Mouse (Mus musculus) liver, embryonic 15.5 days (tissue): ENCODE results near the gene Fam78b. TPM values are rescaled to one million over a fixed set of nuclear protein-coding genes. Genes with fewer than 3 reads are reported as not detected.

Source experiments
- ATAC-seq: fragments of 200-750 bp; cut with Nextera tagmentation; 2 replicates; pipeline ENCODE4 v1.8.0; 2017; ENCODE audit warnings: moderate number of reproducible peaks, mild to moderate bottlenecking, moderate library complexity; ENCODE audit not compliant: insufficient read depth
- H3K27ac ChIP-seq: fragments of 300-500 bp; sonication (generic); replicated peaks from 2 replicates; pipeline ENCODE4 v1.5.1; 2015; ENCODE audit warnings: mild to moderate bottlenecking, inconsistent platforms
- H3K27me3 ChIP-seq: fragments of 300-500 bp; sonication (generic); 2 replicates; pipeline ENCODE4 v1.6.1; 2015; ENCODE audit warnings: mild to moderate bottlenecking, inconsistent platforms
- H3K36me3 ChIP-seq: fragments of 300-500 bp; sonication (generic); replicated peaks from 2 replicates; pipeline ENCODE4 v1.6.1; 2015; ENCODE audit warnings: moderate library complexity, mild to moderate bottlenecking, inconsistent platforms
- H3K4me1 ChIP-seq: fragments of 300-500 bp; sonication (generic); replicated peaks from 2 replicates; pipeline ENCODE4 v1.6.1; 2015; ENCODE audit warnings: inconsistent platforms
- H3K4me2 ChIP-seq: fragments of 300-500 bp; sonication (generic); 2 replicates; pipeline ENCODE4 v1.6.1; 2015; ENCODE audit warnings: moderate library complexity, mild to moderate bottlenecking, inconsistent platforms
- H3K4me3 ChIP-seq: fragments of 300-500 bp; sonication (generic); replicated peaks from 2 replicates; pipeline ENCODE4 v1.5.1; 2015; ENCODE audit warnings: mild to moderate bottlenecking, inconsistent platforms
- H3K9ac ChIP-seq: fragments of 300-500 bp; sonication (generic); 2 replicates; pipeline ENCODE4 v1.6.1; 2015; ENCODE audit warnings: moderate library complexity, mild to moderate bottlenecking, inconsistent platforms
- H3K9me3 ChIP-seq: fragments of 300-500 bp; sonication (generic); replicated peaks from 2 replicates; pipeline ENCODE4 v1.6.1; 2016; ENCODE audit warnings: inconsistent platforms
- WGBS: fragments of 180-500 bp; shearing (Covaris S2); methylation state at CpG from one replicate; pipeline ENCODE4 v1.1.7; 2015; ENCODE audit warnings: mixed read lengths; ENCODE audit not compliant: insufficient replicate concordance; 5-methylcytosine and 5-hydroxymethylcytosine counted together
- polyA plus RNA-seq: library from polyadenylated mRNA; unstranded; fragments of >200 nt; fragmentation: Nextera tagmentation; extraction: Ambion mirVana; gene quantifications from 2 replicates; pipeline ENCODE4 v1.2.1, GENCODE M21; 2015

Gene Fam78b
- polyA plus RNA-seq, 1 experiment from 2014 or later = 0.08 TPM

GRCm38 (mm10) chr1:167032046-167032648, 30.9 kb downstream of the Fam78b start:
- Histone ChIP-seq H3K9me3 (no peaks in the 10 kb centered on the region), H3K27me3 (no peaks in the 10 kb centered on the region), H3K27ac (no peak overlapping the region), H3K4me1 (no peaks in the 10 kb centered on the region), H3K9ac (no peak overlapping the region), H3K4me3 (no peak overlapping the region), H3K36me3 (no peaks in the 10 kb centered on the region), H3K4me2 (no peak overlapping the region)
- no peak for ATAC-seq
- 67% methylated on average over 13 of the region's 13 CpGs for WGBS

GRCm38 (mm10) chr1:167034435-167034834, 33.2 kb downstream of the Fam78b start:
- no peak overlapping the region for H3K9ac ChIP-seq
- no peaks in the 10 kb centered on the region for H3K4me1 ChIP-seq
- H3K4me3 ChIP-seq = no peak overlapping the region
- no peaks in the 10 kb centered on the region for H3K36me3 ChIP-seq
- no peak for ATAC-seq
- H3K9me3 ChIP-seq = no peaks in the 10 kb centered on the region
- H3K27ac ChIP-seq = no peak overlapping the region
- H3K4me2 ChIP-seq = no peak overlapping the region
- no peaks in the 10 kb centered on the region for H3K27me3 ChIP-seq
- 34% methylated on average over 1 of the region's 1 CpGs for WGBS

GRCm38 (mm10) chr1:167042558-167042957, 41.3 kb downstream of the Fam78b start:
- WGBS = 57% methylated on average over 6 of the region's 6 CpGs

GRCm38 (mm10) chr1:167046169-167046927, 45.1 kb downstream of the Fam78b start:
- Histone ChIP-seq H3K4me3 (no peak overlapping the region), H3K4me1 (no peaks in the 10 kb centered on the region), H3K27me3 (no peaks in the 10 kb centered on the region), H3K36me3 (no peaks in the 10 kb centered on the region), H3K9me3 (no peaks in the 10 kb centered on the region), H3K9ac (no peak overlapping the region), H3K27ac (no peak overlapping the region), H3K4me2 (no peak overlapping the region)
- ATAC-seq = no peak
- WGBS = 48% methylated on average over 10 of the region's 10 CpGs

More at GRCm38 (mm10) chr1:167042558-167042957, 41.3 kb downstream of the Fam78b start:
- Histone ChIP-seq H3K27me3 (no peaks in the 10 kb centered on the region), H3K27ac (no peak overlapping the region), H3K9ac (no peak overlapping the region), H3K9me3 (no peaks in the 10 kb centered on the region), H3K36me3 (no peaks in the 10 kb centered on the region), H3K4me2 (no peak overlapping the region), H3K4me3 (no peak overlapping the region), H3K4me1 (no peaks in the 10 kb centered on the region)
- ATAC-seq = no peak

DNA sequence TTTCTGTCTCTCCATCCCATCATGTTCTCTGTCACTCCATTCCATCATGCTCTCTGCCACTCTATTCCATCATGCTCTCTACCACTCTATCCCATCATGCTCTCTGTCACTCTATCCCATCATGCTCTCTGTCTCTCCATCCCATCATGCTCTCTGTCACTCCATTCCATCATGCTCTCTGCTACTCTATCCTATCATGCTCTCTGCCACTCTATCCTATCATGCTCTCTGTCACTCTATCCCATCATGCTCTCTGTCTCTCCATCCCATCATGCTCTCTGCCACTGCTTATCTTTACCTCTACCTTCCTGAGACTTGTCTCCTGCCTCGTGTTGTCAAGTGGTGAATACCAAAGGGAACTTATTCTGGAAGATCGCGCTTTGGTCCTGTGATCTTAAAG, 49.6 kb downstream of the Fam78b start:
- no peak overlapping the region for H3K27ac ChIP-seq
- no peaks in the 10 kb centered on the region for H3K4me1 ChIP-seq
- WGBS = 61% methylated on average over 3 of the region's 3 CpGs
- no peaks in the 10 kb centered on the region for H3K27me3 ChIP-seq
- no peak overlapping the region for H3K4me3 ChIP-seq
- no peaks in the 10 kb centered on the region for H3K36me3 ChIP-seq
- ATAC-seq = no peak
- no peak overlapping the region for H3K9ac ChIP-seq
- H3K9me3 ChIP-seq = no peaks in the 10 kb centered on the region
- no peak overlapping the region for H3K4me2 ChIP-seq

- ATAC-seq = no peak
- 57% methylated on average over 7 of the region's 7 CpGs for WGBS
- no peak overlapping the region for H3K27ac ChIP-seq
Observed at GRCm38 (mm10) chr1:167054029-167054428, 52.8 kb downstream of the Fam78b start.

GRCm38 (mm10) chr1:167057543-167057942, 56.3 kb downstream of the Fam78b start:
- no peak overlapping the region for H3K9ac ChIP-seq
- WGBS = 52% methylated on average over 5 of the region's 5 CpGs
- no peaks in the 10 kb centered on the region for H3K9me3 ChIP-seq
- no peak overlapping the region for H3K4me2 ChIP-seq
- no peaks in the 10 kb centered on the region for H3K27me3 ChIP-seq
- no peak for ATAC-seq
- no peak overlapping the region for H3K4me3 ChIP-seq
- no peaks in the 10 kb centered on the region for H3K4me1 ChIP-seq
- no peaks in the 10 kb centered on the region for H3K36me3 ChIP-seq
- no peak overlapping the region for H3K27ac ChIP-seq

More at GRCm38 (mm10) chr1:167054029-167054428, 52.8 kb downstream of the Fam78b start:
- Histone ChIP-seq H3K27me3 (no peaks in the 10 kb centered on the region), H3K36me3 (no peaks in the 10 kb centered on the region), H3K9ac (no peak overlapping the region), H3K4me3 (no peak overlapping the region), H3K9me3 (no peaks in the 10 kb centered on the region), H3K4me2 (no peak overlapping the region), H3K4me1 (no peaks in the 10 kb centered on the region)

DNA sequence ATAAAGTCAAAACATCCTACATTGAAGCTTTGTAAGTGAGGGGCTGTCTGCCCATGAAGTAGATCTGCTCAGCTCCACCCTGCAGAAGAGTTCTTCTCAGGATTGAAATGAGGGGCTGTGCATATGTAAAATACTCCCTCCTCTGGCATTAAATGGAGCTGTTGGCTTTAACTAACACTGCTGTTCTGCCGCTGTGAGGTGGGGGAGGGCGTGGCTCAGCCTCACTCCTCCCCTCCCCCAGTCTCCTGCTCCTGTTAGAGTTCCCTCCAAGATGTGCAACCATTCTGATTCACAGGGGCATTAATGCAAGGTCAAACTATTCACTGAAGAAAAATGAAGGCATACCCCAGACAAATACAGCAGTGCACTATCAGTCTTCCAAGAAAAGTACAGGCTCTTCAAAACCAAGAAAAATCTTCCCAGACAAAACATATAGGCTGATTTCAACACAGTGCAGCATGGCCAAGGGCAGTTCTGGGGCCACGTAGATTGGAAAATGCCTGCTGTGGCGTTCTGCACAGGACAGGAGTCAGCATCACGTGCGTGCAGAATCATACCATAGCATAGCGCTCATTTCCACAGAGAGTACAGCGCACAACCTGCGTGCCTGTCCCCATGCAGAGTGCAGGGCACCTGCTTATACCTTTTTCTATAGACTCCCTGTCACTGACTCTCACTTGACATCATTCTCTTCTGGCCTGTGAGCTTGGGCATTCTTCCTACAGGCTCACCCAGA, 58.5 kb downstream of the Fam78b start:
- no peak for ATAC-seq
- no peaks in the 10 kb centered on the region for H3K36me3 ChIP-seq
- H3K27ac ChIP-seq = no peak overlapping the region
- no peaks in the 10 kb centered on the region for H3K27me3 ChIP-seq
- H3K4me3 ChIP-seq = no peak overlapping the region
- H3K9ac ChIP-seq = no peak overlapping the region
- WGBS = 53% methylated on average over 9 of the region's 9 CpGs
- no peaks in the 10 kb centered on the region for H3K9me3 ChIP-seq
- no peaks in the 10 kb centered on the region for H3K4me1 ChIP-seq
- H3K4me2 ChIP-seq = no peak overlapping the region

- 36% methylated on average over 4 of the region's 4 CpGs for WGBS
- H3K9me3 ChIP-seq = no peaks in the 10 kb centered on the region
Observed at GRCm38 (mm10) chr1:167063971-167064370, 62.8 kb downstream of the Fam78b start.

DNA sequence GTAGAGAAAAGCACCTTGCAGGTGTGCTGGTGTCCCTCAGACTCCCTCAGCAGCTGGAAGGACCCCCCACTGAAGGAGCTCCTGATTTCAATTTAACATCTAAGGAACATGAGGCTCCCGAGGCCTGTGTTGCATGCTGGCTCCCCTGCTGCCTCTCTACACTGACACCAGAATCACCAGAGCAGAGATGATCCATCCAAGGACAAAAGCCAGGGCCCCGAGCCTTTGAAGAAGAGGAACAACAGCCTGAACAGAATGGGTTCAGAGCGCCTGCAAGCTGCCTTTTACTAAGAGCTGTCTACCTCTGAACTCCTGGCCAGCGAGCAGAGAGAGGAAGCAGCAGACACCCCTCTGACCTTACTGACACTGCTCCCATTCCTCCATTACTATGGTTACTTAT, 64.3 kb downstream of the Fam78b start:
- 36% methylated on average over 4 of the region's 4 CpGs for WGBS
- Histone ChIP-seq H3K27ac (no peak overlapping the region), H3K4me3 (no peak overlapping the region), H3K9ac (no peak overlapping the region), H3K9me3 (no peaks in the 10 kb centered on the region), H3K4me1 (no peaks in the 10 kb centered on the region), H3K36me3 (no peaks in the 10 kb centered on the region), H3K4me2 (no peak overlapping the region), H3K27me3 (no peaks in the 10 kb centered on the region)
- no peak for ATAC-seq

More at GRCm38 (mm10) chr1:167063971-167064370, 62.8 kb downstream of the Fam78b start:
- Histone ChIP-seq H3K4me2 (no peak overlapping the region), H3K27me3 (no peaks in the 10 kb centered on the region), H3K4me3 (no peak overlapping the region), H3K4me1 (no peaks in the 10 kb centered on the region), H3K9ac (no peak overlapping the region), H3K27ac (no peak overlapping the region), H3K36me3 (no peaks in the 10 kb centered on the region)
- ATAC-seq = no peak

DNA sequence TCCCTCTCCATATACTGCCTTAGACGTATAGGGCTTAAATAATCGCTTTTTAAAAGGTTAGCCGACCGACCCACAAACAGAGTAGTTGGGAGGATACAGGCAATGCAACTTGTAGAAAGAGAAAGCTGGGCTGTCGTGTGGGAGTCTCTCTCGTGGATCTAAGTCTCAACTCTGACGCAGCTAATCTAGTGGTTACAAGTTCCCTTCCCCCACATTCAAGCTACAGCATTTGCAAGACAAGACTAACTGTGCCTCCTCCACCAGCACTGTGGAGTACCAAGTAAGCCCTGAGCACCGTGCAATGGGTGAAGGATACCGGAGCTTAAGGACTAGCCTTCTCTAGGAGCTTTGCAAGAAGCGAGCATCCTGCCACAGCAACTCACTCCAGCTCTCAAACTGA, 64.8 kb downstream of the Fam78b start:
- no peak for ATAC-seq

More for the DNA sequence above, 64.8 kb downstream of the Fam78b start:
- Histone ChIP-seq H3K9me3 (no peaks in the 10 kb centered on the region), H3K9ac (no peak overlapping the region), H3K36me3 (no peaks in the 10 kb centered on the region), H3K4me3 (no peak overlapping the region), H3K4me2 (no peak overlapping the region), H3K27ac (no peak overlapping the region), H3K27me3 (no peaks in the 10 kb centered on the region), H3K4me1 (no peaks in the 10 kb centered on the region)
- 54% methylated on average over 10 of the region's 10 CpGs for WGBS
